Mouse (Mus musculus): ENCODE measurements around the gene Litaf.
"Not testable (repeated sequence)": the region's sequence is repeated elsewhere in the genome, so short reads cannot be mapped to it uniquely, and the experiment has no call there.

Litaf gene

DNA sequence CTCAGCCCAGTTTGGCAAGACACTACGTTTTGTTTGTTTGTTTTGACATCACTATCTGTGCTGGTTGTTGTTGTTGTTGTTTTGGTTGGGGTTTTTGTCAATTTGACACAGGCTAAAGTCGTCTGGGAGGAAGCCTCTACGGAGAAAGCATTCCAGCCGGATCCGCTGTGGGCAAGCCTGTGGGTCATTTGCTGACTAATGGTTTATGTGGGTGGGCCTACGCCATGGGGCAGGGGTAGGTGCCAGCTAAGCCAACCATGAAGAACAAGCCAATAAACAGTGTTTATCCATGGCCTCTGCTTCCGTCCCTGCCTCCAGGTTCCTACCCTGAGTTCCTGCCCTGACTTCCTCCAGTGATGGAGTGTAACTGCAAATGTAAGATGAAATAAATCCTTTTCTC lies 37.8 kb downstream of the Litaf start:
- in situ Hi-C loops (cut with MboI; ENCODE audit: low sequenced_read_pairs): loop anchor here (25.0 kb wide), 2 partner anchors 384 to 466 kb away; no protein-coding TSS in a partner anchor

DNA sequence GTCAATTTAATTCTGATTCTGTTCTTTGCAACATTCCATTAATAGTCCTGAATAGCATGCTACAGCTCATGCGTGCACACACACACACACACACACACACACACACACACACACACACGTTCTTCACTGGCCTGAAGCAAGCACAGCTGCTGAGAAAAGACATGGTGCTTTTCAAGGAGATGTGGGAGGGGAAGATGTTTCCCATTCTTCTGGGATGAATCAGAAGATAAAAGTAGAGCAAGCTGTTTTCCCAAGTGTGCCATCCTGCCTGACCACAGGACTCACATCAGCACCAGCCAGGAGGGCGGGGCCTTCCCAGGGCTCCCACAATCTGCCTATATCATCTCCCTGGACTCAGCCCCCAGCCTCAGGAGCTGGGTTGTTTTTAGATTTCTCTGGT lies 41.1 kb downstream of the Litaf start:
- in situ Hi-C loops (cut with MboI; ENCODE audit: low sequenced_read_pairs): loop anchor here (5.0 to 25.0 kb wide), 3 partner anchors 133 to 463 kb away; no protein-coding TSS in a partner anchor

DNA sequence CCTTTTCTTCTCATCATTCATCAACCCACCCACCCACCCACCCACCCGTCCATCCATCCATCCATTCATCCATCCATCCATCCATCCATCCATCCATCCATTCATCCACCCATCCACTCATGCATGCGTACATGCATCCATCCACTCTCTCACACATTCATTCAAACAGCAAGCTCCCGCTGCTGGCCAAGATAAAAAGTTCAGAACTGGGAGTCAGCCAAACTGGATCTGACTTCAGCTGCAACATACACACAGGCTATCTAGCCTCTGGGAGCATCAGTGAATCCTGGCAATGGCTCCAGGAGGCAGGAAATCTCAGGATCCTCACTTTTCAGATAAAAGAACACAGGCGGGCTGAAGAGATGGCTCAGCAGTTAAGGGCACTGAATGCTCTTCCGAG lies 42.3 kb downstream of the Litaf start:
- in situ Hi-C loops (cut with MboI; ENCODE audit: low sequenced_read_pairs): loop anchor here (5.0 kb wide), 1 partner anchor 131 kb away; no protein-coding TSS in a partner anchor

DNA sequence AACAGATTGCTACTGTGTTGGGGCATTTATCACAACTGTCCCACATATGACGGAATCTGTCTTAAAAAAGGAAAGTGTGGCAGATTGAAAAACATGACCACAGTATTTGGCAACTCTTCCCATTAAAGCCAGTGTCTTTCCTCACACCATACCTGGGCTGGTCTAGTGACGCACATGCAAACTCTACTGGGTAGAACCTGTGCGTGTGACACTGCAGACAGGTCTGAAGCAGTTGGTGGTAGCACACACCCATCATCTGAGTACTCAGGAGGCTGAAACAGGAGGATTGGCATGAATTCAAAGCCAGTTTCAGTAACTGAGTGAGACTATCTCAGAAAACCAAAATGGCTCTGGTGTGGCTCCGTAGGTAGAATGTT lies 43.9 kb downstream of the Litaf start:
- in situ Hi-C loops (cut with MboI; ENCODE audit: low sequenced_read_pairs): loop anchor here (5.0 kb wide), 1 partner anchor 130 kb away; no protein-coding TSS in a partner anchor

DNA sequence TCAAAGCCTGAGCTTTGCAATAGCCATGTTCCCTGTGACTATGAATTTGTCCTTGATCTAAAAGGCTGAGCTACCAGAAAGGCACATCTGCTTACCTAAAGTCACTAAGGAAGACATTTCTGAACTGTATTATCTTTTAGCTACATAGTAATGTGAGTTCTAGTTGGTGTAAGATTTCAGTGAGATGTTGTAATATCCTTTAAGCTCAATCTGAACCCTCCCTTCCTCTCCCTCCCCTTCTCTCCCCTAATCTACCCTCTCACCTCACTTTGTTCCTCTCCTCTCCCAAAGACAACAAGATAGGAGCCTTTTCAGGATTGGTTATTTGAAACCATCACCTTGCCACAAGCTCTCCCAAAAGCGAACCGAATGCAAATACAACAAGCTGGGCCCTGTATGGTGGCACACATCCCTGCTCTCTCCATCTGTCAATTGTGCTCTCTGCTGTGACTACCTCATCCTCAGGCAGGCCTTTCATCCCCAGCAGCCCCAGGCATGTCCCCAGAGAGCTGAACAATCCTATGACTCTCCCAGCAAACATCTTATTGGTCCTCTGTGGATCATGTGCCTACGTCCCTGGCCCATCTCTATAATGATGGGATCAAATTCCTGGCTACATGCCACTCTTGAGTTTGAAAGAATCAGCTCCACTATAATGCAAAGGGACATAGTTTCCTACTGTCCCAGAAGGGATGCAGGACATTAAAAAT lies 44.4 kb downstream of the Litaf start:
- in situ Hi-C loops (cut with MboI; ENCODE audit: low sequenced_read_pairs): loop anchor here (5.0 kb wide), 1 partner anchor 129 kb away; no protein-coding TSS in a partner anchor

DNA sequence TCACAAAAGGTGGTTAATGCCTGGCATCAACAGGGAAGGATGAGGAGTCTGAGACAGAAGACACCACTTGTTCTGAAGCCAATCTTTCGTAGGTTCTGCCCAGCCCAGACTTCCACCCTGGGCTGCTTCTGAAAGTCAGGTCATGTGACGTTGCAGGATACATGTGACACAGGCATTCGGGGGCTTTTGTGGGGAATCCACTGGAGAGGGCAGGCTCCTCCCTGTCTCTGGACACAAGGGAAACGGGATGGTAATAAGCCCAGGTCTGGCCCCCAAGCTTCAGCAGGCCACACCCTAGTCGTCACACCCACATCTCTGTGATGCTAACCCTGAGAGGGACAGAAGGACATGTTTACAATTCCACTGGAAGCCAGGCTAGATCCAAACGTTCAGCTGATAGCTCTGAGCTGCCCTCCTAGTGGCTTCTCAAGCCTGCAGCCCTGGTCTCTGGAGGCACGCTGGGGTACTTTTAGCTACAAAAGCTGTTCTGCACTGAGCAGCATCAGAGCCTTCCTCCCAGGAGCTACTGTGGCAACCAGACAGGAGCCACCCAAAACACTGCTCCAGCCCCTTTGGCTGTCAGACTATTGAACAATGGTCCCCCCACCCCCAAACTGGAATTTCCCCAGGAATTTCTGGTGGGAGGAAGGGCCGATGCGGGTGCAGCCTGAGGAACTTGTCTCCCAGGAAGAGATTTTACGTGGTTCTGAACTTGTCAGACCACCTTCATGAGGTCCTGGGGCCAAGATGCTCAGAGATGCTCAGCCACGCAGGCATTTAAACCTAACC lies 48.0 kb downstream of the Litaf start:
- in situ Hi-C loops (cut with MboI; ENCODE audit: low sequenced_read_pairs): no loop called here

DNA sequence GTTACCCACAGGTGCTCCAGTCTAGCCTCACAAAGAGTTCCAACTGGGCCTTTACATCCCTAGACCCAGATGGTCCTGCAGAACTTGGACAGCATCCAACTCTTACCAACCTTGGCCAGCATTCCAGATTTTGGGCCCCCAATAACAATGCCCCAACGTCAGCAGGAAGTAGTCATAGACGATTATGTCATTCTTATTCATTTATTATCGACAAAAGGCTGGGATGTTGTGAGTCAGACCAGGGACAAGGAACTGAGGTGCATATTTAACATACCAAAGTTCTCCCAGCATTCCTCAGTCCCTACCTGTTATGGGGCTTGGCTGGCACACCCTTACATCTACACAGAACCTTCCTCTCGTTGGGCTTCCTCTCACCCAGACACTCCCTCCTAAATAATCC lies 49.6 kb downstream of the Litaf start:
- in situ Hi-C loops (cut with MboI; ENCODE audit: low sequenced_read_pairs): no loop called here

DNA sequence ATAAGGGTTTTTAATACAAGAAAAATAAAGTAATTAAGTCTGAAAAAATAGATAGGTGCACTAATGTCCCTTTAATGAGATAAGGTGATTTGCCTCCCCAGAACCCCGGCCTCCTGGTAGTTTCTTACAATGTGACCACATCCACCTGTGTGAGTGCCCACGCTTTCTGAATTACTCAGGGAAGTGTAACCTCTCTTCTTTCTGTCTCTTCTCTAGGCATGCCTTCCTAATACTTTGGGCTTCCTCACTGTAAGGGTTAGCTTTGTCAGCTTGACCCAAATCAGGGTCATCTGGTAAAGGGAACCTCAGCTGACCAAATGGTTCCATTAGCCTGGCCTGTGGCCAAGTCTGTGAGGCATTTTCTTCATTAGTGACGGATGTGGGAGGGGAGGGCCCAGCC lies 51.5 kb downstream of the Litaf start:
- in situ Hi-C loops (cut with MboI; ENCODE audit: low sequenced_read_pairs): no loop called here

DNA sequence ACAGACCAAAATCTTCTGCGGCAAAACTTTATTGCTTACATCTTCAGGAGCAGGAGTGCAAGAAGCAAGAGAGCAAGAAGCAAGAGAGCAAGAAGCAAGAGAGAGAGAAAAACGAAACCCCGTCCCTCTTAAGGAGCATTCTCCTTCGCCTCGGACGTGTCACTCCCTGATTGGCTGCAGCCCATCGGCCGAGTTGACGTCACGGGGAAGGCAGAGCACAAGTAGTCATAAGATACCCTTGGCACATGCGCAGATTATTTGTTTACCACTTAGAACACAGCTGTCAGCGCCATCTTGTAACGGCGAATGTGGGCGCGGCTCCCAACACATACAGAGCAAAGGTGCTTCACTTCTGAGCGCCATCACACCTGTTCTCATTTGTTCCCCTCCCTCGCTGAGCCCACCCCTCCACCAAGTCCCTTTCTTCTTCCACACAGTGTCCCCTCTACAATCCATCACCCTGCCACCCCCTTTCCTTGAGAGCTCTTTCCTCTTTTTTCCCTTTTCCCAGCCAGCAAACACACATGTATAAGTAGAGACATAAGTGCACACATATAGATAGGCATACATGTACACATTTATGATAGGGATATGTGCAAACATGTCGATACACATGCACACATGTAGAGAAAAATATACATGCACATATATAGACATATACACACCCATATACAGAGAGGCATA lies 52.4 kb downstream of the Litaf start:
- in situ Hi-C loops (cut with MboI; ENCODE audit: low sequenced_read_pairs): not testable (repeated sequence)

DNA sequence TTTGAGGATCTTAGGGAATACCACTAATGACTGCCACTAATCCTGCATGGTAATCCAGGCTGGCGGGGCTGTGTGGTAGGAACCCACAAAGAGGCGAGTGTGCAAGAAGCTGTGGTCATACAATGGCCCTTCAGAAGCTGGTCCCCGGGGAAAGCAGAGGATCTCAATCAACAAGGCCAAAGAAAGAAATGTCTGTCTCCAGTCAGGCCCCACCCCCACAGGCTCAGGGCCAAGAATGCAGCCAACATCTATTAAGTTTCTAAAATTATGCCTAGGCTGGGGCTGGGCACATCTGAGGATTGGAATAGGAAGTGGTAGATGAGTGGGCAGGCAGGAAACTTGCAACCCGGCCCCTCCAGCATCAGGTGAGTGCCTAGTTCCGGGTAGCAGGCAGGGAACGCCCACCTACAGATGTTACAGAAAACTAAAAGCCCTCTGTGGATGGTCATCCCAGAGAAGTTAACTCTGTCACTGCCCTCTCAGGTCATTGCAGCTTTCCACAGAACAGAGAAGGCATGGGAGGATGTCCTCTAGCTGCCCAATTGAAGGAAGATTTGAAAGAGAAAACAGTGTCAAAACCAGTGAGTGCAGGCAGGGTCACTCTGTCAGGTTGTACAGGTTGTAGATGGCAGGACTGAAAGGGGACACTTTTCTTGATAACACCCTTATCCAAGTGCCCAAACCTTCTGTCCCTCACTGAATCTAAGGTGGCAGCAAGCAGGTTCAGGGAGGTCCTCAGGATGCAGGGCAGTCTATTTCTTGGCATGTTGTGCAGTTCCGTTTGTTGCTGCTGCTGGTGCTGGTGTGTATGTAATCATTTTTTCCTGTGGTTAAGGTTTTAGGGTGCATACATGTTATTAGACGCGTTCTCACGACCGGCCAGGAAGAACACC lies 53.1 kb downstream of the Litaf start:
- in situ Hi-C loops (cut with MboI; ENCODE audit: low sequenced_read_pairs): no loop called here

DNA sequence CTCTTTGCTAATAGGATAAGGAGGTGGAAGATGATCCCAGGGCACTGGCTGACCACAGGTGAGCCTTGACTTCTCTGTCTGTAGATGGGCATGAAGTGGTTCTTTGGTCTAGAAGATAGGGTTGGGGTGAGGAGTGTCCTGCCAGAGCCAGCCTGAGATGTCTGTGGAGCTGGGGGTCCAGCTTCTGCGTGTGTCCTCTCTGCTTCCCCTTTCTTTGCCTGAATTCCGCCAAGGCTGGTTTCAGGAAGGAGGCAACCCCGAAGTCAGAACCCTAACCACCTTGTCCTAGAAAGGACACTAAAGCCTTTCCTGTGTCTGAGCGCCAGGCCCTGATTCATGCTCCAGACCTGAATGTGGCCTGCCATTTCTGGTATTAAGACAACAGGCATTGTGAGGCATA lies 54.0 kb downstream of the Litaf start:
- in situ Hi-C loops (cut with MboI; ENCODE audit: low sequenced_read_pairs): no loop called here

DNA sequence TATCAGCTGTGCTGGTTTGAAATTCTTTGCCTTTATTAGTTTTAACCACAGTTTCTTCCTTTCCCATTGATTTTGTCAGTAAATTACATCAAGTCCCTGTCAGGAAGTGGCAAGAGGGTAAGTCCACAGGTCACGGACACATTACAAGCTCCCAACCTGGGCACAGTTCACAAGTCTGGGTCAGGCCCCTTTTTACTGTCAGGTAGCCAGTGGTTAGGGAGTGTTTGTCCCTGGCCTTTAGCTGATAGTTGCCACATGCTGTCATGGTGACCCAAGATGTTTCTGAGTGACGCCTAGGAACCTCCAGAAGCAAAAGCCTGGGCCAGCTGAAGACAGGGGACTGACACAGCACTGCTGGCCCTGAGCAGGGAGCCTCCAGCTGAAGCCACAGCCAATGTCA lies 54.8 kb downstream of the Litaf start:
- in situ Hi-C loops (cut with MboI; ENCODE audit: low sequenced_read_pairs): no loop called here

DNA sequence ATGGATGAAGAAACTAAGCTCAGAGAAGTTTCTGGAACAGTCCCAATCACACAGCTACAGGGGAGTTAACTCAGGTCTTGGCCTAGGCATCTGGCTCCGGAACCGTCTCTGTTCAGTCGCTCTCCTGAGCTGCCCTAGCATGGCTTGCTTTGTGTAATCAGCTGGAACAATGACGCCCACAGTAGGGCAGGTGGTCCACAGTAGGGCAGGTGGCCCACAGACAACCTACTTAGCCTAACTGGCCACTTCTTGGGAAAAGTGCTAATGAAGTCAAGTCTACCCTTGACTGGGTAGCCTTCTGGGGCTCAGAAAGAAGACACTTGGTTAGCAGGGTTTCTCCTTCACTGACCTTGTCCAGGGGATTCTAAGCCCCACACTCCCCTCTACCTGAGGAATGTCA lies 55.7 kb downstream of the Litaf start:
- in situ Hi-C loops (cut with MboI; ENCODE audit: low sequenced_read_pairs): no loop called here

DNA sequence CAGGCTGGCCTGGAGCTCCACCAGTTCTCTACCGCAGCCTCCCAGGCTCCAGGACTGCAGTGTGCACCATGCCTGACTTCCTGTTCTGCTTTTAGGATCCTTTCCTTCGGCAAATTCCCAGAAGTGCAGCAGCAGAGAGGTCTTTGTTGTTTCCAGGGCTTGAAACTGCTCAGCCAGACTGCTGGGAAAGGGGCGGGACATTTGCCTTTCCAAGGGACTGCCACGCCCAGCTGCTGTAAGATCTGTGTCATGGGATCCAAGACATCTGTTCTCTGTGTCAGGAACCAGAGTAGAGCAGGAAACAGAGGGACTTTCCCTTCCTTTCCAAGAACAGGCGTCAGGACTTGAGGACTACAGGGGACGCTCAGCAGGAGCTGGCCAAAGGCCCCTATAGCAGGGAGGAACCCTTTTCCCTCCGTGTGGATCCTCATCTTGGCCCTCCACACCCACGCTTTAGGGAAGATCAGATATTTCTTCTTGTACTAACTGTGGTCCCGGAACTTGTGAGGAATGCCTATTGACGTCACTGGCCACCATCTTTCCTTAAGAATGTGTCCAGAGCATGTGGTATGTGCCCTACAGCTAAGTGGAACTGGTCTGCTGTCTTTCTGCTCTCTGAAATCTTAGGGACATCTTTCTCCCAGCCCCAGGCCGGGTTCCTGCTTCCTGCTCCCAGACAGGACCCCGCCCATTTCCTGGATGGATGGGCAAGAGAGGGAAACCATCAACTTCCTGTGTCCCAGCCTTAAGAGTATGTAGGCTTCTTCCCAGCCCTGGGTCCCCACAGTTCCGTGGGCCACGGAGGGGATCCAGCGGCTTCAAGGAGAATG lies 57.6 kb downstream of the Litaf start:
- in situ Hi-C loops (cut with MboI; ENCODE audit: low sequenced_read_pairs): no loop called here

DNA sequence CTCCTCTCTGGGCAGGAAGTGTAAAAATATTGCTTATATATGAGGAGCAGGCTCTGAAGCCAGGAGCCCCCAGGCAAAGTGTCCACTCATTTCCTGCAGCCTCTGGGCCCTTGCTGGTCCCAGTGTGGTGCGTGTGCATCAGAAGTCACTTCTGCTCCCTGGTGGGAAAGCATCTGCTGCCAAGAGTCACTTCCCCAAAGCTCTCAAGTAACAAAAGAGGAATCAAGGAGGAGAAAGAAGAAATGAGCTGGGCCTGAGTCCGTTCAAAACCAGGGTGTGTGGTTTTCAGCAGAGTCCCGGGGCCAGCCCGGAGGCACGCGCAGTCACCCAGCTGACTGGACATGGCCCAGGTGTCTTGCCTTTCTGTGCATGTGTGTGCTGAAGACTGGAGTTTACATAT lies 59.9 kb downstream of the Litaf start:
- in situ Hi-C loops (cut with MboI; ENCODE audit: low sequenced_read_pairs): no loop called here

DNA sequence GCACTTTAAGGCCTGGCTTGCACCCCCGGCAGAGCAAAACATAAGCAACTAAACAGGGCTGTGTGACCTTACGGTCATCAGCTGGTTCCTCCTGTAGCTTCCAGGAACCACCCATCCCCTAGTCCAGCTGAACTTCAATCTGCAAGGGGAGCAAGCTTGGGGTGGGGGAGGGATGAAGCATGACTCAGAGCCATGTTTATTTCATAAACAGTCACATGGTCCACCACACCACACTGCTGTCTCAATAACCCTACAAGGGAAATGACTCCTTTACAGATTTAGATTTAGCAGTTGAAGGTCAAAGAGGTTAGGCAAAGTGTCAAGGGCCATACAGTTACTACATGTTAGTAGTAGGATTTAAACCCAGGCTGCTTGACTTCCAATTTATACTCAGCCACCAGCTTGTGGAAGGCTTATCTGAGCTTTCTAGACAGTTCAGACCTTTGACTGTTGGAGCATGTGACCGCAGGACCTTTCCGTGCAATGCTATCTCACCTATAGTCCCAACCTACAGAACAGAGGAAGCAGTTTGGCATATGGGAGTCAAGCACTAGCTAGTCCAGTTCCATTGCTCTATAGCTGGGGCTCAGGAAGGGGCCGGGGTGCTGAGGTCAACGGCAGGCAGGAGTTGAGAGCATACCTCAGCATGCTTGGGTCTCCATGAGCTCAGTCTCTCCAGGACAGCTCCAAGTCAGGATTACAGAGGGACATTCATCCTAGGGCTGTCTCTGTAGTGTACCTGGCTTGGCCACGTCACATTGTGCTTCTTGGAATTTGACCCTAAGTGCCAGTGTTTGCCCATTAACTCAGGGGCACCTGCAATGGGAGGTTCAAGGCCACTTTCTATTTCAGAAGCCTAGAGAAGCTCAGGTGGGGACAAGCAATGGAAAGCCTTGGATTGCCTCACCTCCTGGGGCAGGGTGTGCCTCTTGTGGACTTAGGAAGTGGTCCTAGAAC lies 64.0 kb downstream of the Litaf start:
- in situ Hi-C loops (cut with MboI; ENCODE audit: low sequenced_read_pairs): no loop called here

DNA sequence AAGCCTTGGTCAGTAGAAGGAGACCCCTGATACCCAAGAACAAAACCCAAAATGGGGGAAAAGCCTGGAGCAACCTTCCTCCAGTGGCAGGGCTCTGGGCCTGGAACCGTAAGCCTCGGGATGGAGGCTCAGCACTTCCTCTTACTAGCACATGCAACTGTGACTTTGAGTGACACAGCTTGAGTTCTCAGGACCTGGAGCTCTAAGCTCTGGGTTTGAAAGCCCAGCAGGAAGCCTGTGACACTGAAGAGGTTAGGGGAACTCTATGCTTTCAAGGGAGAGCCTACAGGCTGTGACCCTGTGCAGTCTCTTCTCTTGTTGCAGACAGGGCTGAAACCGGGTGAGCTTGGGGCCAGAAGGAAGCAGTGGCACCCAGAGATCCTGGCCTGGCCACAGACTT lies 66.1 kb downstream of the Litaf start:
- in situ Hi-C loops (cut with MboI; ENCODE audit: low sequenced_read_pairs): no loop called here

DNA sequence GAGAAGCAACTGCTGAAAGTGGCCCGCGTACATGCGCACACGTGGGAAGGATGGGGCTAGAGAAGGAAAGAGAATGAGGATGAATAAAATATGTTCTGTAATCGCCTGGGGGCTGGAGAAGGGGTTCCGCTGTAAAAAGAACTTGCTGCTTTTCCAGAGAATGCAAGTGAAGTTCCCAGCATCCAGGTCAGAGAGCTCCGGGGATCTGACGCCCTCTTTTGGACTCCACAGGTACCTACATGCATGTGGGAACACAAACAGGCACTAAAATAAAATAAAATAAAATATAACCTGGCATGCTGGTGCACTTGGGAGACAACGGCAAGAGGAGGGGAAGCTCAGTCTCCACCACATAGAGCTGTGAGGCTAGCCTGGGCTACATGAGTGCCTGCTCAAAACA lies 67.7 kb downstream of the Litaf start:
- in situ Hi-C loops (cut with MboI; ENCODE audit: low sequenced_read_pairs): no loop called here

DNA sequence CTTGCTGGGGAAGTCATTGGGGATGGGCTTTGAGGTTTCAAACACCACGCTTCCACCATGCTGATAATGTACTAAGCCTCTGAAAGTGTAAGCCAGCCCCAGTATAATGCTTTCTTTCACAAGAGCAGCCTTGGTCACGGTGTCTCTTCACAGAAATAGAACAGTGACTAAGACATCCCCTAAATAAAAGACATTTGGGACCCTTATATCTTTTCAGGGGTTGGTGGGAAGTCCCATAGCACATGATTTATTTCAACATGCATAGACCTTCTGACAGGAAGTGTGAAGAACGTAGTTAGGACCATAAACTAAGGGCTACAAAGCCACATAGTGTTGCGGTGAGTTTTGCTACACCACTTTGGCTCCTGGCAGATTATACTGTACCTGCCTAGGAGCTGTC lies 69.4 kb downstream of the Litaf start:
- in situ Hi-C loops (cut with MboI; ENCODE audit: low sequenced_read_pairs): no loop called here
